Mouse (Mus musculus) olfactory bulb, adult 2 months (tissue): ENCODE measurements around the gene Slc6a2. TPM values are rescaled to one million over a fixed set of nuclear protein-coding genes. Genes with fewer than 3 reads are reported as not detected.

Experiments used
- H3K27ac ChIP-seq: fragments of 200-500 bp; 2 replicates; pipeline ENCODE4 v1.5.1; 2012; ENCODE audit warnings: low read depth, low read length; ENCODE audit not compliant: insufficient read depth
- H3K4me1 ChIP-seq: fragments of 200-500 bp; 2 replicates; pipeline ENCODE4 v1.6.1; 2012; ENCODE audit warnings: low read length; ENCODE audit not compliant: control insufficient read depth, insufficient read depth
- H3K4me3 ChIP-seq: fragments of 200-500 bp; 2 replicates; pipeline ENCODE4 v1.5.1; 2012; ENCODE audit warnings: mild to moderate bottlenecking, low read depth, low read length, moderate library complexity; ENCODE audit not compliant: insufficient read depth
- CTCF ChIP-seq: fragments of 200-500 bp; IDR thresholded peaks from 2 replicates; pipeline ENCODE4 v1.5.1; 2012; ENCODE audit warnings: low read depth, mild to moderate bottlenecking, low read length, moderate library complexity; ENCODE audit not compliant: insufficient read depth
- POLR2A ChIP-seq: fragments of 200-500 bp; IDR thresholded peaks from 2 replicates; pipeline ENCODE4 v1.6.1; 2012; ENCODE audit warnings: mild to moderate bottlenecking, low read depth, low read length, moderate library complexity; ENCODE audit not compliant: insufficient read depth
- WGBS: fragments of 180-500 bp; shearing (Covaris S2); methylation state at CpG from one replicate; pipeline ENCODE4 v1.1.7; 2018; 5-methylcytosine and 5-hydroxymethylcytosine counted together
- polyA plus RNA-seq: library from polyadenylated mRNA; stranded (reverse); fragments of >200 nt; gene quantifications from 2 replicates; pipeline ENCODE4 v1.2.4, GENCODE M21; 2012; ENCODE audit warnings: low replicate concordance; ENCODE audit not compliant: missing spikeins, insufficient read depth, insufficient read length

The Slc6a2 gene
- polyA plus RNA-seq, 1 experiment, result not detected

DNA sequence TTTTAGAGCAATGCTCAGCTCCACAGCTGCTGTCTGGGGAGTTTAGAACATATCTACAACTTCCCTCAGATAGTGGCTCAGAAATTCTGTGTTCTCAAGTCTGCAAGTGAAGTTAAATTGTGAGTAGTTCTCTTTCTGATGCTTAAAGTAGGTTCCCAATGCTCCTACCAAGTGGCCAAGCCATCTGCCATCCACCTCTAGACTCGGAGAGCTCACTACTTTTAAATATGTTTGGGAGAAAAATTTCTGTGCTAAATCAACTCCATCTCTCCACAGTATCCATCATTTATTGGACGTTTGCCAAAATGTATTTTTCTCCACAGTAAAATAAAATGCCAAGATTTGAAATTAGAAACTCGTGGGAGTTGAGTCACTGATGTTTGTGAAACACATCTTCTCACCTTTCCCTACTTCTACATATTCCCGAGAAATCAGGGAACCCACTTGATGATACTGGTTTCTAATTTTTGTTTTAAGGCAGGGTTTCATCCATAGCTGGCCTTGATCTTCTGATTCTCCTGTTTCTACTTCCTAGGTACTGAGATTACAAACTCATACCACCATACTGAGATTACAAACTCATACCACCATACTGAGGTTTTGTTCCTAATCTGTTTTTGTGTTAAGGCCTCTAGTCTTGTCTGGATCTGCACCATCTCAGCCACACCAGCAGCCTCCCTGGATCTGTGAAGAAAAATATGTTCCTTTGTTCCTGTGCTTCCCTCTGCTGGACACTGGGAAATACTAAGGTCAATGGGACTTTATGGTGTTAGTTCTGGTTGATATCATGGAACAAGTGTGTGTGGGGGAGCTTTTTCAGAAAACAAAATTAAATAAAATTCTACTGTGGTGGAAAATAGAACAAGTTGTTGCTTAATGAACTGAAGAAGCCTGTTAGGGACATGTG, 88.9 kb downstream of the Slc6a2 start:
- 63% methylated on average over 4 of the region's 4 CpGs for WGBS
- no peaks in the 10 kb centered on the region for H3K4me1 ChIP-seq
- no peak overlapping the region for H3K4me3 ChIP-seq
- no peak overlapping the region for H3K27ac ChIP-seq
- TF ChIP-seq POLR2A (no peak), CTCF (no peak)

Other genes starting within 250 kb of the Slc6a2 start
- not detected in 2 replicates for gene Mmp2, start 132.8 kb upstream of the Slc6a2 start, polyA plus RNA-seq
- not detected in 2 replicates for gene Lpcat2, start 104.7 kb upstream of the Slc6a2 start, polyA plus RNA-seq
- gene Capns2, start 58.7 kb upstream of the Slc6a2 start, polyA plus RNA-seq, result not detected in 2 replicates
- gene Ces1a, start 88.1 kb downstream of the Slc6a2 start, polyA plus RNA-seq, result not detected in 2 replicates
- not detected in 2 replicates for gene Ces1b, start 119.9 kb downstream of the Slc6a2 start, polyA plus RNA-seq
- not detected in 2 replicates for gene Ces1c, start 171.2 kb downstream of the Slc6a2 start, polyA plus RNA-seq
- not detected in 2 replicates for gene Ces1d, start 237.8 kb downstream of the Slc6a2 start, polyA plus RNA-seq